Mouse (Mus musculus) left cerebral cortex, adult 11 months (tissue): ENCODE measurements around the gene Adar.

Experiments
- DNase-seq: peaks from one replicate; pipeline ENCODE4 v3.0.0; 2022; ENCODE audit warnings: low spot score

Adar gene

DNA sequence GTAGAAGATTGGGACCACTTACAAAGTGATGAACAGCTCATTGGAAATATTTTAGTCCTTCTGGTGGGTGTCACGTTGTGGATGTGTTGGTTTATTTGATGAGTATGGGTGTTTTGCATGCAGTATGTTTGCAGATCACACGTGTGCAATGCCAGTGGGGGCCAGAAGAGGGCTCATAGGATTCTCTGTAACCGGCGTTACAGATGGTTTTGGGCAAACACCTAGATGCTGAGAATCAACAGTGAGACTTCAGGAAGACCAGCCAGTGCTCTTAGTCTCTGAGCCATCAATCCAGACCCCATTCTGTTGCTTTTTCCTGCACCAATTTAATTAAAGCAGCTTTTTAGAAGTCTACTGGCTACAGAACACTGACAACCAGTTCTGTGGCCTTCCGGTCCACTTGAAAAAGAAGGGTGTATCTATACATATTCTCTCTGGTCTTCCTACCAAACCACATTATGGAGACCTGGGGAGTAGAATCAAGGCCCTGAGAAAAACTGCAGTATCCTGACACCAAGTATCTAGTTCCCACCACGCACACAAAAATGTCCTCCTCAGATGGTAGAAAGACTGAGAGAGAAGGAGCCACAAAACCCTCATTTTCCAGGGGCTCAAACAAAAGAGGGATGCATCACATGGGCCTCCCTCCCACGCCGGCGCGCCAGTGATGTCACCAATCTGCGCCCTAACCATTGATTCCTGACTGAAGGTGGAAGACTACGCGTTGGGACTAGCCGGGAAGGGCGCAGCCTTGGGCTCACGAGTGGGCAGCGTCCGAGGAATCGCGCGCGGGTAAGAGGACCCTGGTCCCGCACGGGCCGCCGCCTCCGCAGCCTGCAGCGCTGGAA, at the start of gene Adar:
Gene Adar, plus strand, starts transcription at position 664 of the 848 bp plus-strand sequence.
- peak; percentile 89 for DNase-seq

DNA sequence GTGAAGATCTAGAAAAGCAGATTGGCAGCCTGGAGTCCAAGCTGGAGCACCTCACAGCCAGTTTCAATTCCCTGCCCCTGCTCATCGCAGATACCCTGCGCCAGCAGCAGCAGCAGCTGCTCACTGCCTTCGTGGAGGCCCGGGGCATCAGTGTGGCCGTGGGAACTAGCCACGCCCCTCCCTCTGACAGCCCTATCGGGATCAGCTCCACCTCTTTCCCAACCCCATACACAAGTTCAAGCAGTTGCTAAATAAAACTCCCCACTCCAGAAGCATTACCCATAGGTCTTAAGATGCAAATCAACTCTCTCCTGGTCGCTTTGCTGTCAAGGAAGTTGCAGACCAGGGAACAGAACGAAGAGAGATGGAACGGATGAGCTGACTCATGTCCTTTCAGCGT, 47.7 kb upstream of the Adar start:
- no peak for DNase-seq

DNA sequence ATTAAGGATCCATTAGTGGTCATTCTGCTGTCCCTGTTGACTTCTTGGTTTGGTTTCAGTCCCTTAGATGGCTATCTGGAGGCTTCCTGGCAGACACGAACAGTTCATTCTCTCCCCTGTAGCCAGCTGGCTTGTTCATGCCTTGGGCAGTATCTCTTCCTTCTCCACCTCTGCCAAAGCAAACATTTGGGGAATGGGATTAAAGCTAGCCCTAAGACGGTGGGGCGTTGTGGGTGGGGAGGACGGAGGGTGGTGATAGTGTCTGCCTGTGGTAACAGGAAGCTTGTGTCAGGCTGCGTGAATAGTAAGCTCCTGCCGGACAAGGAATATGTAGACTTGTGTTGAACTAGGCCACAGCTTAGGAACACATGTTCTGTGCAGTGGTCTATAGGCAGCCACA, 43.5 kb upstream of the Adar start:
- no peak for DNase-seq

DNA sequence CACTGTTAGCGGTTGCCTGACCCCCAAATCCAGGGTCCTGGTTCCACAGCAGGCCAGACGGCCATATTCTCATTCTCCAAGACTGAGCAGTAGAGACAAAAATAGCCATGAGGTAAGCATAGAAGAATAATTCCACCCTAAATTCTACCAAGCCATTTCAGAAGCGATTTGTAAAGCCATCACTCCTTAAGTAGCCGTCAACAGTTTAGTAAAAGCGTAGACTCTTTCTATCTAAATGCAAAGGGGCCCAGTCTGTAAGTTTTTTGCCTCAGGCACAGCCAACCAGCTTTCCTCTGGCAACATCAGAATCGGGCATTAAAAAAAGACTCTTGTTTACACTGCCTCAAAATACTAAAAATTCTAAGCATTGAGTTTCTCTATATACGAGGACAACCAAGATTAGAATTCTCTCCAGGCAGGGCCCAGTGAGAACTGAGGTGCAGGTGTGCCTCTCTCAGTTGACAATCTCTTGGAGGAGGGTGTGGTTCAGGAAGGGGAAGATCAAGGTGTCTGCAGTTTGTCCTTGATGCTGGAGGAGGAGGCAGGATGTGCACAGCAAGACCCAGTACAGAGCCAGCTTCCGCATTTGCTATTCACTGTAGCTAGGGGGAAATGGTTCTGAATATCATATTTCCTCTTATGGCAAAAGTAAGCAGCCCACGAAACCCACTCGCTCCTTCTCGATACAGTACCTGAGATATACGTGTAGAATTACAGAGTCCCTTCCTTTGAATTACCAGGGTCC, 42.1 kb upstream of the Adar start:
- no peak for DNase-seq

DNA sequence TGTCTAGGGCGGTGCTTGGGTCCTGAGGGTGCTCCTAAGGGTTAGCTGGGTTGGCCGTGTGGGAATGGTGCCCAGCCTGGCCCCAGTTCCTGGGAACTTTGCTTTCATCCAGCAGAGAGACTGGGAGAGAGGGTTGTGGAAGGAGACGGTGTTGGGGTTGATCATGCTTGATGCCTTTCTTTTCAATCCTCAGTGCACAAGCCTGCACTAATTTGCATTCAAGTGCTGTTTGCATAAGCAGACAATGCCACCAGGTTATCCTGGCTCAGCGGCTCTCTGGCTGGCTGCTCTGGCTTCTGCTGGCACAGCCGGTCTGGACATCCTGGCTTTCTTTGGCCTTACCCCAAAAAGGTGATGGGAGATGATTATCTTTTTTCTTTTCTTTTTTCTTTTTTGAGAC, 37.2 kb upstream of the Adar start:
- DNase-seq, result no peak

DNA sequence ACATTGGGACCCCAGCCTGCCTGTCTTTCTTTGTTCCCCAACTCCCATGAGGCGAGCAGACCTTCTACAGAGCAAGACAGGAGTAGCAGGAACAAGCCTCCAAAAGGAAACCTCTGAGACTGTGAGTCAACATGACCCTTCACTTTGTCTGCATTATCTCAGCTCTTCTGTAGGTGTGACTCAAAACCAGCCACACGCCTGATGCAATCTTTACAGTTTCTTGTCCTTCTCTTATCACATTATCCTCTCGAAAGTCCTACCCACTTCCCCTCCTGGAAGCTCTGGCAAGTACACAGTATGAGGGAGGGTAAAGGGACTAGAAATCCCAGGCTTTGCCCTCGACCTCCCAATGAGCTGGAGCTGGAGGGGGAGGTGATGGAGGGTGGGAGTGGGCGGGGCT, 28.8 kb upstream of the Adar start:
- DNase-seq, result no peak

DNA sequence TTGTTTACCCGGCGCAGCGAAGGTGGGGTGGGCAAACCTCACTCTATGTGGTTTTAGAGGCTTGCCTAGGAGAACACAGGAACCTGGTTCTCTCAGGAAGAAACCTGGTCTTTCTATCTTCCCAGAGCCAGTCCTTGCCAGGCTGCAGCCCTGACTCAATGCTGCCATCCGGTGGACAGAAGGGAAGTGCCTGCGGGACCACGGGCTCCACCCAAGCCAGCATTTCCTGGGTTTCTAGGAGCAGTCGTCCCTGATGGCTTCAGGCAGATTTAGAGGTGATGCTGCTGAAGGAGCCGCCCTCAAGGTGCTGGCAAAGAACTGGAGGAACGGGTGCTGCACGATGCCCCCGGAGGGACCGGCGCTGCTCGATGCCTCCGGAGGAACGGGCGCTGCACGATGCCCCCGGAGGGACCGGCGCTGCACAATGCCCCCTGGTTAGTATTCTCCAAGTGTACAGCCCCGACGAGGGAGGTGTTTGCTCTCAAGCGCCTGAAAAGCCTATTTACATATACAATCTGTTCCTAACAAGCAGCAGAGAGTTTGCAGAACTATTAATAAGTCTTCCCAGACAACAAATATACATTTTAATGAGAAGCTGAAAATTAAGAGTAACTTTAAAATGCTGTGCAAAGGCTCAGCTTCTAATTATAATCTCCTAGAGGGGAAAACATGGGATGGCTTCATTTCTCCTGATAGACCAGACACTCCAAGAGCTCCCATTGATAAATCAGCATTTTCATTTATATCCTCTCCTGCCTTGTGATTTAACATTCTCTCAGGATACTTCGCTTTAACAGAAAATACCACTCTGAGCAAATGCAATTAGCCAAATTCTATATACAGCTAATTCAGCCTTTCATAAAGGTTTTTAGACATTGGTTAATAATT, 25.9 kb upstream of the Adar start:
- peak; percentile 84 for DNase-seq

DNA sequence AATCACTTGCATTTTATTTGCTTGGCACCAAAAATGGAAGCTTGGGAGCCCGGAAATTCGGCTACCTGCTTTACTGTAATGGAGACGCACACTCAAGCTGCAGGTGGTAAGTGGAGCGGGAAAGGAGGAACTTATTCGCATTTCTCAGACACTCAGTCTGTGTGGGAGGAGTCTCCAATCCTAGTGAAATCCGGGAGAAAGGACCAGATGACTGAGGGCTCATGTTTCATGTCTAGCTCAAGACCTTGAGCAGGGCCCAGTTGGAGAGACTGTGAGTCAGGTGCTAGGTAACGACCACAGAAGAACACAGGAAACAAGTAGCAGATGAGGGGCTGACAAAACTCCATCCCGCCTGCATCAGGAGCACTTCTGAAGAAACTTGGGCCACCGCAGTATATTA, 23.0 kb upstream of the Adar start:
- no peak for DNase-seq

DNA sequence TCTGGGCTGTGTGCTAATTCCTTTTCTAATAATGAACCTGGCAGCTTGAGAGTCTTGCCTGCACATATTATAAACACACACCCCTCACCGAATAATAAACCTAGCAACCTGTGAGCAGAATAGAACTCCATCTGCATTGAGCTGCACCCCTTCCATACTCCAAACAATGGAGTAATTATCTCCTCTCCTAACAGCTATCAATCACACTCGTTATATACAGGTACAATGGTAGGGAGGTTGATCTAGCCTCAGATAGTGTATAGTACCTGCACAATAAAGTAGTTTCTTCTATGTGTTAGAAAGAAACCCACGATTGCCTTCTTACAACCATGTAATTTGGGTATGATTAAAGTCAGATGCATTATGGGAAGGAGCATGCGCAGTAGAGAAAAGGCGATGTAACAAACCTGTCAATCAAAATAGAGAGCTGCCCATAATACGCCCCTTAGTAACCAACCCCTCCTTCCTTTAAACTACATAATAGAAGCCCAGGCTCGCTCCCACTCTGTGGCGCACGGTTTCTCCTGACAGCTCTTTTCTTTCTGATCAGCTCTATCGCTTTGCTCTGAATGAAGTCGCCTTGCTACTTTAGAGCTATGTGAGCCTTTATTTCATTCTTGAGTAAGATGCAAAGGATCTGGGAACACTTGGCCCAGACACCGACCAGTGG, 18.5 kb upstream of the Adar start:
- peak; percentile 43 for DNase-seq

DNA sequence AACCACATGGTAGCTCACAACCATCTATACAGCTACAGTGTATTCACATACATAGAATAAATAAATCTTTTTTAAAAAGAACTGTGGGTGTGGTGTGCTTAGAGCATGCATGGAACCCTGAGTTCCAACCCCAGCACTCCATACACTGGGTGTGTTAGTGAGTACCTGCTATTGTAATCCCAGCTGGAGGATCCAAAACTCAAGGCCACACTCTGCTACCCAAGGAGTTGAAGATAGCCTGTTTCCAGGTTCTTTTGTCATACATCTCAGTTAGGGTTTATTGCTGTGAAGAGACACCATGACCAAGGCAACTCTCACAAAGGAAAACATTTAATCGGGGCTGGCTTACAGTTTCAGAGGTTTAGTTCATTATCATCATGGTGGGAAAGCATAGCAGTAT, 15.9 kb upstream of the Adar start:
- no peak for DNase-seq

DNA sequence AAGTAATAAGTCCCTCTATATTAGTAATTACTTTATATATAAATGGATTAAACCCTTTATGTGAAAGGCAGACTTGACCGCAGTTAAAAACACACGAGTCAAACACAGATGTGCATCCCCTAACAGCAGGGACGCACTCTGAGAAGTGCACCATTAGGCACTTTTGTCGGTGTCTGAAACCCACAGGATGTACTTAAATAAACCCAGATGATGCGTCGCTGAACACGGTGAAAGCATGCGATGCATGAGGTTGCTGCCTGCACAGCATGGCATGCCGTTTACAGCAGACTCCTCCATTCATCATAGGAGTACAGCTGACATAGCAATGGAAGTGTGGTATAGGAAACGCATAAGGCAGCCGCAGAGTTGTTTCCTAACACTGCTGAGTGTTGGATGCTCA, 14.4 kb upstream of the Adar start:
- DNase-seq, result no peak

DNA sequence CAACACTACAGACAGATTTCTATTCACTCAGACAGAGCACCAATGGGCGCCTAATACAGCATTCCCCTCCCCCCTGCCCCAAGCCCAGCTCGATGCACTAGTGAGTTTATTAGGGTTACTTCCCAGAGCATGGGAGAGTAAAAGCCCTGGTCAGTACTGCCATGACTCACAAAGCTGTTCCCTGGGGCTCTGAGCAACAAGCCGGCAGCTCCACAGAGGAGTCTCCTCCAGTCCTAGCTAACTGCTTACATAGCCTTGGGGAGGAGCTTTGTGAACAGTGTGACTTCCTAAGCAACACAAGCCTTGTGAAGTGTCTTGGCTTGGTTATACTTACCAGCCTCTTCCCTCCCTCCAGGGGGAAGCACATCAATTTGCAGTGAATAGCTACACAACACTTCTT, 11.2 kb upstream of the Adar start:
- DNase-seq, result no peak

DNA sequence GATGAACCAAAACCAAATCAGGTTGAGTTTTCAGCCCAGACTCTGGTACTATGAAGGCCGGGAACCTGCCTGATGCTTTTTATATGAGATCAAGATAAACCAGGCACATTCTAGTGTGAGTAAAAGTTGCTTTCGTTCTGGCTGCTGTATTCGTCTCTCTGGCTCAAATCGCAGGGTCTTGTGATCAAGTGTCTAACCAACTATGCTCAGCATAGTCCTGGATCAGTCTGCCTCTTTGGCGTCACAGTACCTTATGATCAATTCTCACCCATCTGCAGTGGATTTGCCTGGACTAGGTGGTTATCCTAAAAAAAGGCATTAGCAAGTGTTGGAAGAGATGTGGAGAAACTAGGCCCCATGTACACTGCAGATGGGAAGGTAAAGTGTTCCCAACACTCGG, 10.8 kb upstream of the Adar start:
- no peak for DNase-seq

DNA sequence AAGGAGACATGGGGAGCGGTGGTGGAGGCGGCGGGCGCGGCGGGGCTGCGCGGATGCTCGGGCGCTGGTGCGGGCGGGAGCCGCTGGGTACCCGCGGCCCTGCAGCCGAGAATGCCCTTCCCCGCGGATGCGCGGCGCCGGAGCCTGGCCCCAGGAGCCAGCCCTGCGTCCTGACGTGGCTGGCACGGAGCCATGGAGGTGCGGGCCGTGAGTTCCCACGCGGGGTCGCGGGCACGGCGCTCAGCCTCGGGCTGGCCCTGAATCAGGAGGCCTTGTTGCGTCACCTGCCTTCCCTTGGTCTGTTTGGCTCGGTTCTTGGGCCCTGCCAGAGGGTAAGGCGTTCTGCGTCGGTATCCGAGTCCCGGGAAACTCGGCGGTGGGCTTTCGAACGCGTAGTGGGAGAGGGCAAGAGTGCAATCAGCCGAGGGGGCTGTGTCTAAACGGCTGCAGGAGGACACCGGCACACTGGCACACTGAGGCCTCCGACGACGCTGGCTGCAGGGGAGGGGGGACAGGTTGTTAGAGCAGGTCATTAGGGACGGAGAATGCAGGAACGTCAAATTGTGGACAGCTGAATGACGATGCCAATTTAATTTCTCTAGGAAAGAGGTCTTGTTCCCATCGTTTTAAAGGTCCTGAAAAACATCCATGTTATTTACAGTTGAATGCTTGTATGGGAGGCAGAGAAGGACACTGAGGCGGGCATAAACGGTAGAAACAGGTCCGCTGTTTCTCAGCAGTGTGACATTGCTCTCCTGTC, 565 bp downstream of the Adar start:
- DNase-seq, result peak; percentile 36

DNA sequence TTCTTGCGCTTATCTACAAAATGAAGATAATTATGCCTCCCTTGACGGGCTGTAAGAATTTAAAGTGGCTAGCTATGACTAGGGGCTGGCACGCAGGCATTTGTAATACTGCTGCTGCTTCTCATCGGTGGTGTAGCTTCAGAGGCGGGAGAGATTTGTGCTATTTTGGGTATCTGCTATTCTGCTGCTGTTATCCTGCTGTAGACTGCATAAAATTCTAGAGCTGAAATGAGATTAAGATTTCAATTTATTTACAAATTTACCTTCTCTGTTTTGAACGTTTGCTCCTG, 1.1 kb downstream of the Adar start:
- DNase-seq, result no peak

DNA sequence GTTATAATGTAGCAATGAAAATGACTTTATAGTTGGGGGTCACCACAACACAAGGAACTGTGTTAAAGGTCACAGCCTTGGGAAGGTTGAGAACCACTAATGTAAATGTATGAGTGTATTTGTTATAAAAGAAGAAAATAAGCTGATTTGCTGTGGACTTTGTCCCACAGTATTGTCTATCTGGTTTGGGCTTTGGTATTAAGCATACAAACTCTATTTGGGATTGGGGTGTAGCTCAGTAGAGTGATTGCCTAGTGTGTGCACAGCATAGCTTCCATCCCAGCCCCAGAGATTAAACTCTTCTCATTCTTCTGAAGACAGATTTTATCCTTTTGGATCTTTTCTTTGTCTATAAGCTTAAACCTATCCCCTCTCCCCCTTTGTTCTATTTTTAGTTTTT, 7.2 kb downstream of the Adar start:
- no peak for DNase-seq

DNA sequence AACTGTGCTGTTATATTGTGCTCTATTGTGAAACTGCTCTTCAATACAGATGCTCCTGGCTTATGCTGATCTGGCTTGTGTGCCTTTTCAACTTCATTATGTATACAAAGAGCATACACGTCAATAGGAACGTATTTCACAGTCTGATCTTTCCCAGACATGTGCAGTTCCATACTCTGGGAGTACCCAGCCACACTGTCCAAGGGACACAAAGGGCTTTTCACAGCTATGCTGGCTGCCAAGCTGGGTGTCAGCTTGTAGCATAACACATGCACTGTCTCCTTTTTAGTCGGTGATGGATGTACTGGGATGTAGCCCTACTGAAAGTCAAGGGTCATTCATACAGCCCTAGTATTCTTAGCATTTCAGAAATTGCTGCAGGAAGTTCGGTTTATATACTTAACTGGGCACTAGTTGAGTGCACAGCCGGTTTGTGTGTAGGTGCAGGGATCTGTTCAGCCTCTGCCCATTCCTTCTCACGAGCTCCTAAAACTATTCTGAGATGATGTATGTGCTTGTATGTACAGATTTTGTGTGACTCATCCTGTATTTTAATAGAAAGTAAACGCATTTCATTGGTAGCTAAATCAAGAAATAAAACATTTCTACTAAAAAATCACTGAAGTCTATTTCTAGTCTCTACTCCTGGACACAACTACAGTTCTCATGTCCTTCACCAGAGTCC, 8.7 kb downstream of the Adar start:
- DNase-seq, result no peak

DNA sequence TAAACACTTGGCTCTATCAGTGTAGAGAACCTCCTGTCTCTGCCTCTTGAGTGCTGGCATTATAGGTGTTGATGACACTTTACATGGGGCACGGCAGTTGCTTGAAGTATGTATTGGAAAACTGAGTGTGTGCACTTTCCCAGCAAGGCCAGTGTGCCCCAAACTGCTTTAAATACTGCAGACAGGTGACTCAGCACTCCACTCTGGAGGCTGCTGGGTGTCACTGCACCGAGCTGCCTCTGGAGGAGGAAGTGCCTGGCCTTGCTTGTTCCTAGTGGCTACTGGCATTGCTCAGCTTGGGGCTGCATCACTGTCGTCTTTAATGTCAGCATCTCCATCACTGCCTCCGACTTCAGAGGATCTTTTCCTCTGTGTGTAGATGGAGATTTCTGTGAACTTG, 12.2 kb downstream of the Adar start:
- no peak for DNase-seq

DNA sequence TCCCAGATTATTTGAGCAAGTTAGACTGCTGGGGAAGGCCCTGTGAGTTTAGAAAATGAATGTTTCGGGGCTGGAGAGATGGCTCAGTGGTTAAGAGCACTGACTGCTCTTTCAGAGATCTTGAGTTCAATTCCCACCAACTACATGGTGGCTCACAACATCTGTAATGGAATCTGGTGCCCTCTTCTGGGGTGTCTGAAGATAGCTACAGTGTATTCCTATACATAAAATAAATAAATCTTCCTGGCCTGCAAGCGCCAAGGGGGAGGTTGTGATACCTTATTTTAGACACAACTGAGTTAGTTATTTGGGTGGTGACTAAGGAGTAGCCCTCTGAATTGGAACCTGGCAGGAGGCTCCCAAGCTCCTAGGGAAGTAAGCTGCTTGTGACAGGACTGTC, 14.0 kb downstream of the Adar start:
- no peak for DNase-seq

DNA sequence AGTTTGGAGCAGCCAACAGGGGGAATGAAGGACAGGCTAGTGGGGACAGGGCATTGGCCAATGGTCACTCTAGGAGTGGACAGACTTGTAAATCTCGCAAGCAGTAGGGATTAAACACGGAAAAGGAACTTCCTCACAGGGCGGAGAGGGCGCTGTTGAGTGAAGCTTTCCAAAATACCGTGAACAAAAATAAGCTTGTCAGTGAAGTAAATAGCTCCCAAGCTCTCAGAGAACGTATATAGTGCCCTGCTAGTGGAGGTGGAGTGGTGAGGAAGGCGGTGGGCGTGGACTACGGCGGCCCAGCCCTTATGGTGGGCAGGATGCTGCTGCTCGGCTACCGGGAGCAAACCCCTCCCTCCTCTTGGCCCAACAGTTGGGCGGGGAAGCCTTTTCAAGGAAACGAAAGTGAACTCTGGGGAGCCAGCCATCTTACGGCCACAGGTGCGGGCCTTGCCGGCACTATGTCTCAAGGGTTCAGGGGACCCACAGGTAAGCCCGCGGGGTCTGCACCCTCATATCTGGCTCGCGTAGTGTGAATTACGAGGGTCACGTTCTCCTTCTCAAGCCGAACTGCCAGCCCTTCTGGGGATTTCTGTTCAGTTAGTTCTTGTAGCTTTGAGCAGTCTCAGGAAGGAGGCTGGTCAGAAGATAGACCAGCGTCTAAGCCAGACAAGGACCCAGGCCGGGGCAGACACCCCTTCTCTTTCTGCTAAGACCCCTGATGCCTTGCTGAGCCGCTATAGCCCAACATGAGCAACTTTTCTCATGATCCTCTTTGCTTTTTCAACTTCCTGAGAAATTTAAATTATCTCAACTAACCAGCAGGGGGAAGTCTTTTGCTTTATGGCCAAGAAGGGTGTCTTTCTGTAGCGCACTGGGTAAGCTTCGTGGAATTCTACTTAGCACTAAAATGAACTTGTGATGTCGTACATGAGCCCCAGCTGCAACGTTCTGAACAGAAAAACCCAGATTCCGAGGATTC, 15.8 kb downstream of the Adar start:
- DNase-seq, result no peak
